Mouse (Mus musculus): ENCODE results near the gene Pappa. TPM values are rescaled to one million over a fixed set of nuclear protein-coding genes. Genes with fewer than 3 reads are reported as not detected.

Pappa gene
- polyA plus RNA-seq, 1 experiment from 2014 or later, result 0.33 TPM

DNA sequence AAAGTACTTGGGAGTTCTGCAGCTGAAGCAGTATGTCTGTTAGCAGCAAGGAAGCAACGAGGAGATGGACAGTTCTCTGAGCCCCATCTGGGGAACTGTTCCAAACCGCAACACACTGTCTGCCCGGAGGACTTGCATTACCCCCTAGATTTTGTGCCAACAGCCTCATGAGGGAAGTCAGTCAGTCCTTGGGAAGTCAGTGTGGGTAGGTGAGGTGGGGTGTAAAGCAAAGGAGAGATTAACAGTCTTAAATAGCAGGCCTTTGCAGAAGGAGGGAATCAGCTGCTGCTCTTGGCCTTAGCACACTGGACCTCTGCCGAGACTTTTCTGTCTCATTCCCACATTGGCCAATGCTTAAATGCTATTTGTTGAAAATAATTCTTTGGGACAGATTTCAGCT is 230.6 kb downstream of the Pappa start:
- Histone ChIP-seq H3K9ac (ENCODE audit: low read depth, low read length) (no peak overlapping the region), H3K27me3 (replicated peaks; ENCODE audit: control insufficient read depth, insufficient read depth, low read length) (no peaks in the 10 kb centered on the region), H3K9me3 (ENCODE audit: control insufficient read depth) (no peaks in the 10 kb centered on the region), H3K27ac (ENCODE audit: low read depth, low read length) (no peak overlapping the region), H3K4me3 (ENCODE audit: low read depth, low read length) (no peak overlapping the region), H3K4me2 (replicated peaks; ENCODE audit: low read depth) (no peak overlapping the region), H3K4me1 (replicated peaks; ENCODE audit: control insufficient read depth, insufficient read depth, low read length) (no peaks in the 10 kb centered on the region), H3K36me3 (ENCODE audit: control insufficient read depth, insufficient read depth) (no peaks in the 10 kb centered on the region)
- WGBS, result 65% methylated on average over 4 of the region's 4 CpGs
- no peak for ATAC-seq
- no peak for TF ChIP-seq CTCF (IDR thresholded peaks at IDR 0.05; ENCODE audit: low read depth)

DNA sequence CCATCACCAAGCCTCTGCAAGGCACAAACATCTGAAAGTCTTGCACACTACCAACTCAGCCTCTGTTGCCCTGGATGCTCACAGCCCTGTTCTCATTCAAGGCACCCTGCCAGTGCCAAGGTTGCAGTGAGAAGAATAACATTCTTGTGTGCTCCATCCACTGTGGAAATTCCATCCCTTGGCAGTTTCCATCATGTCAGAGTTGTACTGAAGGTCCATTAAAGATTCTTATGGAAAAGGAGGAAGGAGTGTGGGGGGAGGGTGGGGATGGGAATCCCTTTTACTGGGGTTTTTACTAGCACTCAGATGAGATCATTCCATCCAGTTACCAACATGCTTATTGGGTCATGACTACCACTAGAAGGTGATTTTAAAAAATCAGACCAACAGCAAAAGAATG is 243.2 kb downstream of the Pappa start:
- ATAC-seq, result no peak
- TF ChIP-seq CTCF (IDR thresholded peaks at IDR 0.05; ENCODE audit: low read depth), result no peak
- Histone ChIP-seq H3K27ac (ENCODE audit: low read depth, low read length) (no peak overlapping the region), H3K4me1 (replicated peaks; ENCODE audit: control insufficient read depth, insufficient read depth, low read length) (no peaks in the 10 kb centered on the region), H3K4me3 (ENCODE audit: low read depth, low read length) (no peak overlapping the region), H3K36me3 (ENCODE audit: control insufficient read depth, insufficient read depth) (no peaks in the 10 kb centered on the region), H3K27me3 (replicated peaks; ENCODE audit: control insufficient read depth, insufficient read depth, low read length) (no peaks in the 10 kb centered on the region), H3K9me3 (ENCODE audit: control insufficient read depth) (no peaks in the 10 kb centered on the region), H3K9ac (ENCODE audit: low read depth, low read length) (no peak overlapping the region), H3K4me2 (replicated peaks; ENCODE audit: low read depth) (no peak overlapping the region)

DNA sequence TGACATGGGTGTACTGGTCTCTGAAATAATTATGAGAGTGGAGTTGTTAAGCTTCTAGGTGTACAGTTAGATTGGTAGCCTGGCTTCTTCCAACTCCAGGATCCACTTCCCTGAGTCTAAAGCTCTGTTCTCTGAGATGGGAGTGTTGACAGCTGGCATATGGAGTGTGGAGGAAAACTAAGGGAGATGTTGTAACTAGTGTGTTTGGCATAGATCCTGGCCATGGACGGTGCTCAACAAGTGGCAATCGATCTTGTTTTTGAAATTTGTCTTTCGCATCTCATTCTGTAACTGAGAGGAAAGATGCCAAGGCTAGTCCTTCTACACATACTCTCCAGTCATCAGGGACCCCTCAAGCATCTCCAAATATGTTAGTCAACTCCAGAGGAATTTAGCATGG is 248.8 kb downstream of the Pappa start:
- Histone ChIP-seq H3K9ac (ENCODE audit: low read depth, low read length) (no peak overlapping the region), H3K27me3 (replicated peaks; ENCODE audit: control insufficient read depth, insufficient read depth, low read length) (no peaks in the 10 kb centered on the region), H3K36me3 (ENCODE audit: control insufficient read depth, insufficient read depth) (no peaks in the 10 kb centered on the region), H3K4me2 (replicated peaks; ENCODE audit: low read depth) (no peak overlapping the region), H3K27ac (ENCODE audit: low read depth, low read length) (no peak overlapping the region; the same call in 1 of the 2 replicates), H3K4me1 (replicated peaks; ENCODE audit: control insufficient read depth, insufficient read depth, low read length) (no peaks in the 10 kb centered on the region), H3K9me3 (ENCODE audit: control insufficient read depth) (no peaks in the 10 kb centered on the region), H3K4me3 (ENCODE audit: low read depth, low read length) (no peak overlapping the region)
- ATAC-seq, result no peak
- no peak for TF ChIP-seq CTCF (IDR thresholded peaks at IDR 0.05; ENCODE audit: low read depth)
- 75% methylated on average over 3 of the region's 3 CpGs for WGBS

DNA sequence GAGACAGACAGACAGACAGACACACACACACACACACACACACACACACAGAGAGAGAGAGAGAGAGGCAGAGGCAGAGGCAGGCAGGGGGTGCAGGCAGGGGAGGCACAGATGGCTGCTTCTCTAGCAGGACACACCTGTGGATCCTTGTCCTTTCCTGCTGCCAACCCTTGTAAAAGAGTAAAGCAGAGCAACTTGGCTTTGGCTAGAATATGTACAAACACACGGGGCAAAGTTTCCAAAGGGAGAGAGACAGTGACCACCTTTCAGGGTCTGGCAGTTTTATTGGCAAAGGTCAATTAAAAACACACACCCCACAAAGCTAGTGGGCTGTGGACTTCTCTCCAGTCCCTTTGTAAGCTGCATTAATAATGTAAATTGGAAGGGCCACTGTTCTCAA is 249.9 kb downstream of the Pappa start:
- H3K36me3 ChIP-seq (ENCODE audit: control insufficient read depth, insufficient read depth), result no peaks in the 10 kb centered on the region
- H3K27ac ChIP-seq (ENCODE audit: low read depth, low read length), result no peak overlapping the region
- no peaks in the 10 kb centered on the region for H3K9me3 ChIP-seq (ENCODE audit: control insufficient read depth)
- ATAC-seq, result no peak
- no peak for TF ChIP-seq CTCF (IDR thresholded peaks at IDR 0.05; ENCODE audit: low read depth)
- no peak overlapping the region for H3K4me2 ChIP-seq (replicated peaks; ENCODE audit: low read depth)
- no peak overlapping the region for H3K9ac ChIP-seq (ENCODE audit: low read depth, low read length)
- H3K27me3 ChIP-seq (replicated peaks; ENCODE audit: control insufficient read depth, insufficient read depth, low read length), result no peaks in the 10 kb centered on the region
- H3K4me3 ChIP-seq (ENCODE audit: low read depth, low read length), result no peak overlapping the region
- WGBS, result 47% methylated on average over 1 of the region's 1 CpGs
- no peaks in the 10 kb centered on the region for H3K4me1 ChIP-seq (replicated peaks; ENCODE audit: control insufficient read depth, insufficient read depth, low read length)

DNA sequence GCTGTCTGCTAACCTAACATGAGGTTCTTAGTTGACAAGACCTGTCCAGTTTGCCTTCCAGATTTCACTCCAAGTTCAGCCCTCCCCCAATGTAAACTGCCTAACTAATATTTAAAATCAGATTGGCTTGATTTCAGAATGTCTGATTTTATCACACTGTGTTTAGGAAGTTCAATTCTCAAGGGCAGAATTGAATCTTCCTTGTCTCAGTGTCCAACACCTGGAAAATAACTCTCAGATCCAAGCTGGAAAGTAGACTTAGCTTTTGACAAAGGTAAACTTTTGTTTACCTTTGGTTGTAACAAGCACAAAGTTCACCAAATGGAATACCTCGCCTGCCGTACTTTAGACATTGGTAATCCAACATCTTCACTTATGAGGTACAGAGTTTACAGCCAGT is 252.6 kb downstream of the Pappa start:
- H3K4me2 ChIP-seq (replicated peaks; ENCODE audit: low read depth), result no peak overlapping the region
- TF ChIP-seq CTCF (IDR thresholded peaks at IDR 0.05; ENCODE audit: low read depth), result no peak
- no peak overlapping the region for H3K27ac ChIP-seq (ENCODE audit: low read depth, low read length)

DNA sequence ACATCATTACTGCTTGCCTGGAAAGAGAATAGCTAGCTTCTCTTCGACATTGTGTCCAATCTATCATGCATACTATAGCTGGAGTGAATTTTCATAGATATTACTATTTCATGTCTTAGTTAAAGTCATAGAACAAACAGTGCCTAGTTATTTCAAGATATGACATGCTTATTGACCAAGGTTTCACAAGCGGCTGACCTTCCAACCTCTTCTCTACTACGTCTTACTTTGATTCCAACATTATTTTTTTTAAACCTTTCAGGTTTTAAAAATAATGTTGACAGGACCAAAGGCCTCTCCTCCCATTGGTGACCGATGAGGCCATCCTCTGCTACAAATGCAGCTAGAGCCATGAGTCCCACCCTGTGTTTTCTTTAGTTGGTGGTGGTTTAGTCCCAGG is 255.5 kb downstream of the Pappa start:
- H3K9me3 ChIP-seq (ENCODE audit: control insufficient read depth), result no peaks in the 10 kb centered on the region
- H3K36me3 ChIP-seq (ENCODE audit: control insufficient read depth, insufficient read depth), result no peaks in the 10 kb centered on the region
- no peaks in the 10 kb centered on the region for H3K27me3 ChIP-seq (replicated peaks; ENCODE audit: control insufficient read depth, insufficient read depth, low read length)
- H3K27ac ChIP-seq (ENCODE audit: low read depth, low read length), result no peak overlapping the region
- no peak overlapping the region for H3K4me2 ChIP-seq (replicated peaks; ENCODE audit: low read depth)
- ATAC-seq, result no peak
- H3K9ac ChIP-seq (ENCODE audit: low read depth, low read length), result no peak overlapping the region
- no peak for TF ChIP-seq CTCF (IDR thresholded peaks at IDR 0.05; ENCODE audit: low read depth)
- no peak overlapping the region for H3K4me3 ChIP-seq (ENCODE audit: low read depth, low read length)
- H3K4me1 ChIP-seq (replicated peaks; ENCODE audit: control insufficient read depth, insufficient read depth, low read length), result no peaks in the 10 kb centered on the region
- WGBS, result 83% methylated on average over 4 of the region's 4 CpGs

More for the DNA sequence above, 252.6 kb downstream of the Pappa start:
- no peaks in the 10 kb centered on the region for H3K9me3 ChIP-seq (ENCODE audit: control insufficient read depth)
- no peak for ATAC-seq
- no peaks in the 10 kb centered on the region for H3K27me3 ChIP-seq (replicated peaks; ENCODE audit: control insufficient read depth, insufficient read depth, low read length)
- no peaks in the 10 kb centered on the region for H3K36me3 ChIP-seq (ENCODE audit: control insufficient read depth, insufficient read depth)
- no peak overlapping the region for H3K4me3 ChIP-seq (ENCODE audit: low read depth, low read length)
- WGBS, result 70% methylated on average over 2 of the region's 2 CpGs
- no peak overlapping the region for H3K9ac ChIP-seq (ENCODE audit: low read depth, low read length)
- no peaks in the 10 kb centered on the region for H3K4me1 ChIP-seq (replicated peaks; ENCODE audit: control insufficient read depth, insufficient read depth, low read length)

DNA sequence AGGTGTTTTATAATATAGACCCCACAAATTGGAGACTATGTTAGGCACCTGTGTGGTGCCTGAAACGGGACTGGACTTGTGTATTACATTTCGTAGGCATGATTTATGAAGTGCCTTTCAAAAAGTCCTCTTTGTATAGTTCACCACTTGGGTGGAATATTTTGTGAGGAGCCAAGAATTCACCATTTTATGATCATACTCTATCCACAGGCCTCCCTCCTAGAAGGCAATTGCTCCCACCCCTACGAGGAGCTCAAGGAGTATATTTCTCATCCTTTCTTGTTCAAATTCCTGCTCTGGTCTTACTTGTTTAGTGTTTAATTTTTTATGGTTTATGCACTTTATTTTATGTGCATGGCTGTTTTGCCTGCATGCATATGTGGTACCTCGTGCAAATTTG is 259.1 kb downstream of the Pappa start:
- Histone ChIP-seq H3K4me1 (replicated peaks; ENCODE audit: control insufficient read depth, insufficient read depth, low read length) (no peaks in the 10 kb centered on the region), H3K9me3 (ENCODE audit: control insufficient read depth) (no peaks in the 10 kb centered on the region), H3K9ac (ENCODE audit: low read depth, low read length) (no peak overlapping the region), H3K27ac (ENCODE audit: low read depth, low read length) (no peak overlapping the region), H3K4me2 (replicated peaks; ENCODE audit: low read depth) (no peak overlapping the region), H3K36me3 (ENCODE audit: control insufficient read depth, insufficient read depth) (no peaks in the 10 kb centered on the region), H3K4me3 (ENCODE audit: low read depth, low read length) (no peak overlapping the region), H3K27me3 (replicated peaks; ENCODE audit: control insufficient read depth, insufficient read depth, low read length) (no peaks in the 10 kb centered on the region)
- no peak for ATAC-seq
- WGBS, result 88% methylated on average over 4 of the region's 4 CpGs
- TF ChIP-seq CTCF (IDR thresholded peaks at IDR 0.05; ENCODE audit: low read depth), result no peak

Data from intestine, postnatal 0 days (tissue).